Mouse (Mus musculus) ES-Bruce4 (cell line): ENCODE measurements around the gene Atp8a2.

Experiments used
- CTCF ChIP-seq: IDR thresholded peaks from one replicate; pipeline ENCODE4 v1.8.1; 2011; ENCODE audit warnings: low read depth, low read length
- EP300 ChIP-seq: IDR thresholded peaks from 2 replicates; pipeline ENCODE4 v1.6.1; 2011; ENCODE audit warnings: low read depth, low read length; ENCODE audit not compliant: insufficient read depth

GRCm38 (mm10) chr14:60204993-60205392 lies 8.0 kb upstream of the Atp8a2 start:
- TF ChIP-seq CTCF (no peak), EP300 (no peak)
